Mouse (Mus musculus): ENCODE results near the gene Kat5.

Gene Kat5

GRCm38 (mm10) chr19:5609547-5610404 is at the start of gene Kat5:
Gene Kat5 (minus strand): TSS chr19:5610237.
- DNase-seq, result peak; percentile 94

GRCm38 (mm10) chr19:5654720-5655298 is 44.8 kb upstream of the Kat5 start:
- no peak for DNase-seq

- no peak for DNase-seq
Measured at GRCm38 (mm10) chr19:5653969-5654719, 44.1 kb upstream of the Kat5 start.

GRCm38 (mm10) chr19:5652570-5652969 is 42.5 kb upstream of the Kat5 start:
- DNase-seq, result no peak

GRCm38 (mm10) chr19:5651502-5652274 is 41.7 kb upstream of the Kat5 start:
- no peak for DNase-seq

GRCm38 (mm10) chr19:5649298-5649741 is 39.3 kb upstream of the Kat5 start:
- no peak for DNase-seq

GRCm38 (mm10) chr19:5648401-5649297 is 38.6 kb upstream of the Kat5 start:
- DNase-seq, result peak; percentile 74

GRCm38 (mm10) chr19:5647791-5648190 is 37.8 kb upstream of the Kat5 start:
- DNase-seq, result no peak

GRCm38 (mm10) chr19:5646731-5647330 is 36.8 kb upstream of the Kat5 start:
- no peak for DNase-seq

- DNase-seq, result no peak
Measured at GRCm38 (mm10) chr19:5645280-5645679, 35.2 kb upstream of the Kat5 start.

- no peak for DNase-seq
Measured at GRCm38 (mm10) chr19:5641641-5642040, 31.6 kb upstream of the Kat5 start.

GRCm38 (mm10) chr19:5641021-5641420 is 31.0 kb upstream of the Kat5 start:
- no peak for DNase-seq

GRCm38 (mm10) chr19:5640339-5640738 is 30.3 kb upstream of the Kat5 start:
- DNase-seq, result no peak

GRCm38 (mm10) chr19:5638416-5639005 is 28.5 kb upstream of the Kat5 start:
- no peak for DNase-seq

- peak; percentile 96 for DNase-seq
Measured at GRCm38 (mm10) chr19:5637069-5638047, 27.3 kb upstream of the Kat5 start, which contains the start of gene Rela. Gene Rela (plus strand): TSS chr19:5637483.

- DNase-seq, result no peak
Measured at GRCm38 (mm10) chr19:5636571-5637041, 26.6 kb upstream of the Kat5 start.

- no peak for DNase-seq
Measured at GRCm38 (mm10) chr19:5636036-5636570, 26.1 kb upstream of the Kat5 start.

- no peak for DNase-seq
Measured at GRCm38 (mm10) chr19:5632120-5632519, 22.1 kb upstream of the Kat5 start.

- DNase-seq, result no peak
Measured at GRCm38 (mm10) chr19:5629907-5630306, 19.9 kb upstream of the Kat5 start.

All from cerebellum, adult 9-11 months (tissue).